Mouse (Mus musculus) ES-Bruce4 (cell line): Measurements from ENCODE around the gene Umps. TPM values are rescaled to one million over a fixed set of nuclear protein-coding genes. Genes with fewer than 3 reads are reported as not detected.

ENCODE experiments used
- H3K27ac ChIP-seq: 2 replicates; pipeline ENCODE4 v1.5.1; 2012; ENCODE audit warnings: low read length, inconsistent platforms; ENCODE audit not compliant: insufficient read depth
- H3K27me3 ChIP-seq: 2 replicates; pipeline ENCODE4 v1.6.1; 2012; ENCODE audit warnings: mild to moderate bottlenecking, low read length, inconsistent platforms; ENCODE audit not compliant: control insufficient read depth, poor library complexity, insufficient read depth, severe bottlenecking
- H3K36me3 ChIP-seq: 2 replicates; pipeline ENCODE4 v1.6.1; 2012; ENCODE audit warnings: inconsistent platforms, mild to moderate bottlenecking, low read length, moderate library complexity; ENCODE audit not compliant: control insufficient read depth, poor library complexity, insufficient read depth, severe bottlenecking
- H3K4me1 ChIP-seq: one replicate; pipeline ENCODE4 v1.8.1; 2011; ENCODE audit warnings: low read length; ENCODE audit not compliant: control insufficient read depth, insufficient read depth
- H3K4me3 ChIP-seq: 2 replicates; pipeline ENCODE4 v1.5.1; 2011; ENCODE audit warnings: low read depth, mild to moderate bottlenecking, low read length
- H3K9ac ChIP-seq: 2 replicates; pipeline ENCODE4 v1.6.1; 2012; ENCODE audit warnings: low read depth, mild to moderate bottlenecking, inconsistent platforms; ENCODE audit not compliant: poor library complexity, severe bottlenecking
- H3K9me3 ChIP-seq: replicated peaks from 2 replicates; pipeline ENCODE4 v1.6.1; 2012; ENCODE audit warnings: mild to moderate bottlenecking, low read length, inconsistent platforms; ENCODE audit not compliant: control insufficient read depth, poor library complexity, insufficient read depth, severe bottlenecking
- CTCF ChIP-seq: IDR thresholded peaks from one replicate; pipeline ENCODE4 v1.8.1; 2011; ENCODE audit warnings: low read depth, low read length
- EP300 ChIP-seq: IDR thresholded peaks from 2 replicates; pipeline ENCODE4 v1.6.1; 2011; ENCODE audit warnings: low read depth, low read length; ENCODE audit not compliant: insufficient read depth
- POLR2A ChIP-seq: IDR thresholded peaks from one replicate; pipeline ENCODE4 v1.8.1; 2011; ENCODE audit warnings: low read length; ENCODE audit not compliant: insufficient read depth
- polyA plus RNA-seq: library from polyadenylated mRNA; stranded (reverse); fragments of >200 nt; gene quantifications from 2 replicates; pipeline ENCODE4 v1.2.4, GENCODE M21; 2011; ENCODE audit warnings: low read depth; ENCODE audit not compliant: missing spikeins, insufficient read depth, insufficient read length

The Umps gene
- polyA plus RNA-seq, 1 experiment, result 51.6 TPM

- no peaks in the 10 kb centered on the region for H3K9me3 ChIP-seq
- TF ChIP-seq CTCF, result no peak
- no peak for TF ChIP-seq POLR2A
- TF ChIP-seq EP300, result no peak
- H3K9ac ChIP-seq, result no peak overlapping the region
- H3K27me3 ChIP-seq, result no peaks in the 10 kb centered on the region
- H3K4me1 ChIP-seq, result no peaks in the 10 kb centered on the region
- no peak overlapping the region for H3K27ac ChIP-seq
- H3K36me3 ChIP-seq, result no peaks in the 10 kb centered on the region
- H3K4me3 ChIP-seq, result no peak overlapping the region
Observed at GRCm38 (mm10) chr16:33994321-33994720, 27.5 kb upstream of the Umps start.

DNA sequence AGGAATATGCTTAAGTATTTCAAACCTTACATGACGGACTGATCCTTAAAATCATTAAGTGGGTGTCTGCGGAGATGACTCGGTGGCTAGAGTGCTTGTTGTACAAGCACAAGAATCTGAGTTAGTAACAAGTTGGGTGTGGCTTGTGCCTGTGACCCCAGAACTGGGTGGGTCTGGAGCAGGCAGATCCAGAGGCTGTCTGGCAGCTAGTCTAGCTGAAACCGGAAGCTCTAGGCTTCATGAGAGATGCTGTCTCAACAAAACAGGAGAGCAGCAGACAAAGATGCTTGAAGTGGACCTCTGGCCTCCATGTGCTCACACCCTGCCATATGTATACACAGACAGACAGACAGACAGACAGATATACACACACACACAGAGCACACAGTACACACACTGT, 23.9 kb upstream of the Umps start:
- no peak for TF ChIP-seq POLR2A
- TF ChIP-seq EP300, result no peak
- no peak for TF ChIP-seq CTCF
- H3K36me3 ChIP-seq, result no peaks in the 10 kb centered on the region
- H3K27ac ChIP-seq, result no peak overlapping the region
- no peak overlapping the region for H3K4me3 ChIP-seq
- no peak overlapping the region for H3K9ac ChIP-seq
- no peaks in the 10 kb centered on the region for H3K9me3 ChIP-seq
- no peaks in the 10 kb centered on the region for H3K27me3 ChIP-seq
- no peaks in the 10 kb centered on the region for H3K4me1 ChIP-seq

GRCm38 (mm10) chr16:33989106-33989505, 22.3 kb upstream of the Umps start:
- no peak for TF ChIP-seq POLR2A
- no peak for TF ChIP-seq EP300
- TF ChIP-seq CTCF, result no peak
- H3K27me3 ChIP-seq, result no peaks in the 10 kb centered on the region
- no peak overlapping the region for H3K9ac ChIP-seq
- H3K4me3 ChIP-seq, result no peak overlapping the region
- H3K27ac ChIP-seq, result no peak overlapping the region
- H3K36me3 ChIP-seq, result no peaks in the 10 kb centered on the region
- H3K9me3 ChIP-seq, result no peaks in the 10 kb centered on the region
- H3K4me1 ChIP-seq, result no peaks in the 10 kb centered on the region

- Histone ChIP-seq H3K36me3 (no peaks in the 10 kb centered on the region), H3K9me3 (no peaks in the 10 kb centered on the region), H3K27me3 (no peaks in the 10 kb centered on the region), H3K27ac (no peak overlapping the region), H3K4me3 (no peak overlapping the region), H3K4me1 (no peaks in the 10 kb centered on the region), H3K9ac (no peak overlapping the region)
- TF ChIP-seq CTCF (peak; percentile 87), POLR2A (no peak), EP300 (0 out of 2 replicates have a peak, but pooled peaks have one; percentile 27)
Observed at GRCm38 (mm10) chr16:33988358-33989012, 21.6 kb upstream of the Umps start.

- no peak overlapping the region for H3K9ac ChIP-seq
- TF ChIP-seq CTCF (no peak), EP300 (no peak), POLR2A (no peak)
- H3K9me3 ChIP-seq, result no peaks in the 10 kb centered on the region
- no peaks in the 10 kb centered on the region for H3K27me3 ChIP-seq
- no peak overlapping the region for H3K27ac ChIP-seq
- no peaks in the 10 kb centered on the region for H3K4me1 ChIP-seq
- H3K36me3 ChIP-seq, result no peaks in the 10 kb centered on the region
- no peak overlapping the region for H3K4me3 ChIP-seq
Observed at GRCm38 (mm10) chr16:33986993-33987392, 20.2 kb upstream of the Umps start.

- Histone ChIP-seq H3K4me1 (no peaks in the 10 kb centered on the region), H3K4me3 (no peak overlapping the region), H3K9me3 (0 out of 2 replicates have a peak, but pooled peaks cover 3% of the 10 kb centered on the region), H3K27ac (no peak overlapping the region), H3K9ac (no peak overlapping the region), H3K36me3 (no peaks in the 10 kb centered on the region), H3K27me3 (no peaks in the 10 kb centered on the region)
- TF ChIP-seq EP300 (no peak), POLR2A (no peak), CTCF (no peak)
Observed at GRCm38 (mm10) chr16:33985372-33985771, 18.5 kb upstream of the Umps start.
